Mouse (Mus musculus): ENCODE measurements around the gene Akap10. TPM values are rescaled to one million over a fixed set of nuclear protein-coding genes. Genes with fewer than 3 reads are reported as not detected.
A peak's percentile ranks its signal among the peaks of the same experiment; 100 is the strongest.
"Not testable (repeated sequence)": the region's sequence is repeated elsewhere in the genome, so short reads cannot be mapped to it uniquely, and the experiment has no call there.

The Akap10 gene
- polyA plus RNA-seq, 1 experiment from 2014 or later = 8.1 TPM

DNA sequence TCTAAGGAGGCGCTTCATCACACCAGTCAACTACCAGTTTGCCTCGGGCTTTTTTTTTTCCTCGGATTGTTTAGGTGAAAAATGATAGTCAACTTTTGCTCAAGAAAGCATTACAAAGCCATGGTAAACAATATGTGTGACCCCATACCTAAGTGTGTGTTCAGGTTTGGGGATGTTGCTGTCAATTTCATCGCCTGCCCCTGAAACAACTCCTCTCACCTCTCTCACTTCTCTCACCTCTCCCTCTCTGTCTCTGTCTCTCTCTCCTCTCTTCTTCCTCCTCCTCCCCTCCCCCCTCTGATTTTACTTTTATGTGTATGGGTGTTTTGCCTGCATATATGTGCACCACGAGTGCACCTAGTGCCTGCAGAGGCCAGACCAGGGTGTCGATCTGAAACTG is 74.5 kb downstream of the Akap10 start:
- no peak for DNase-seq
- Histone ChIP-seq H3K27ac (no peak overlapping the region), H3K9me3 (replicated peaks) (no peaks in the 10 kb centered on the region), H3K36me3 (no peaks in the 10 kb centered on the region), H3K9ac (peak overlapping the region; percentile 92), H3K4me3 (replicated peaks) (peak overlapping the region; percentile 89), H3K4me1 (replicated peaks) (peaks cover 17% of the 10 kb centered on the region), H3K27me3 (no peaks in the 10 kb centered on the region), H3K4me2 (peak overlapping the region; percentile 99)
- no peak for ATAC-seq (ENCODE audit: low read depth)
- WGBS (ENCODE audit: insufficient replicate concordance) = 38% methylated on average over 6 of the region's 6 CpGs

DNA sequence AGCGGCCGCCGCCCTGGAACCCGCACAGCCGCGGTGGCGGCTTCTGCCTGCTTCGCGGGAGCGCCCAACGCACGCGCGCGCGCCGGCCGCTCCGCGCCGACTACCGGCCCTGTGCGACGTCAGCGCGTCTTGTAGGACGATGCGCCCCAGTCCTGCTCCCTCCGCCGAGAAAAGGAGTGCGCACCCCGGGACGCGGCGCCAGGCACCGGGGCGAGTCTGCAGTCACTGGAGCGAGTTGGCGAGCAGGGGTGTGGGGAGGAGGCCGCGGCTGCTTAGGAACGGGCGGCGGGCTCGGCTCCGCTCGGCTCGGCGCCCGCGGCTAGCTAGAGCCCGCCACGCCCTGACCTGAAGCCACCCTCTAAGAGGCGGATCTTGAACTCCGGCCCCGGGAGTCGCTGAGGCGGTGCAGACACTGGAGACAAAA is 75.1 kb downstream of the Akap10 start, which contains the start of gene Ulk2:
TSS of gene Ulk2 (minus strand) at position 86 of the 424 bp plus-strand sequence.
- 0% methylated on average over 58 of the region's 58 CpGs for WGBS (ENCODE audit: insufficient replicate concordance)
- peak within 1 kb of the TSS; percentile 87 for H3K27ac ChIP-seq
- peak within 1 kb of the TSS; percentile 89 for H3K4me3 ChIP-seq (replicated peaks)
- peaks cover 17% of the 10 kb centered on the region for H3K4me1 ChIP-seq (replicated peaks)
- peak within 1 kb of the TSS; percentile 99 for H3K4me2 ChIP-seq
- DNase-seq = peak; percentile 67
- H3K9ac ChIP-seq = peak within 1 kb of the TSS; percentile 92
- H3K9me3 ChIP-seq (replicated peaks) = no peaks in the 10 kb centered on the region
- H3K36me3 ChIP-seq = no peaks in the 10 kb centered on the region
- ATAC-seq (ENCODE audit: low read depth) = peak; percentile 77
- H3K27me3 ChIP-seq = no peaks in the 10 kb centered on the region

DNA sequence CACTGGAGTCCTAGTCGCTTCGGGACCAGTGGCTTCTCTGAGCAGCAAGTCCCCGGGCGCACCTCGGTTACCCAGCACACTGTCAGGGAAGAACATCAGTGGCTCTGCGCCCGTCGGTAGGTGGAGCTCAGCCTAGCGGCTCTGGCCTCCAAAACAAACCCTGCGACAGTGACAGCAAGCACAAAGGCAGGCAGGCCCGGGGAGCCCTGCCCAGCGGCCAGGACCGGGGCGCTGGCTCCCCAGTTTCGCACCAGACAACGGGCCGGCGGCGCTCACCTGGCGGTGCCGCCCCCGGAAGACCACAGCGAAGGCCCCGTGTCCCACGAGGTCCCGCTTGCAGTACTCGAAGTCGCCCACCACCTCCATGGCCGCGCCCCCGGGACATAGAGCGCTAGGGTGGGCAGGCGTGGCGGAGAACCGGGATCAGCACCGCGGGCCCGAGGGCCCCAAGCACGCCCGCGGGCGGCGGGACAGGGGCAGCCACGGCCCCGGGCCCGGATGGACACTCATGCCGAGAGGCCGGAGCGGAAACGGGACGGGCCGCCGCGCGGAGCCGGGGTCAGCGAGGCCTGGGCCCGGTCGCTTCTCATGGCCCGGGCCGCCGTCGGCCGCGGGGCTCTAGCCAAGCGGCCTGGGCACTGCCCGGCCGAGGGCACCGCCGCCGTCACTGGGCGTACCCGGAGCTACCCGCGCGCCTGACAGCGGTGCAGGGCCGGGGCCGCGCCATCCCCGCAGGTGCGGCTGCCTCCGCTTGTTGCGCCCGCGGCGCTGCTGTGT is 75.7 kb downstream of the Akap10 start:
- H3K27me3 ChIP-seq = no peaks in the 10 kb centered on the region
- H3K9ac ChIP-seq = peak overlapping the region; percentile 92
- H3K9me3 ChIP-seq (replicated peaks) = no peaks in the 10 kb centered on the region
- ATAC-seq (ENCODE audit: low read depth) (peak; percentile 85), DNase-seq (peak; percentile 75)
- peak overlapping the region; percentile 87 for H3K27ac ChIP-seq
- under 1% methylated on average over 85 of the region's 87 CpGs for whole genome bisulfite sequencing (ENCODE audit: insufficient replicate concordance)
- H3K4me1 ChIP-seq (replicated peaks) = peaks cover 17% of the 10 kb centered on the region
- H3K4me3 ChIP-seq (replicated peaks) = peak overlapping the region; percentile 89
- peak overlapping the region; percentile 99 for H3K4me2 ChIP-seq
- H3K36me3 ChIP-seq = no peaks in the 10 kb centered on the region

DNA sequence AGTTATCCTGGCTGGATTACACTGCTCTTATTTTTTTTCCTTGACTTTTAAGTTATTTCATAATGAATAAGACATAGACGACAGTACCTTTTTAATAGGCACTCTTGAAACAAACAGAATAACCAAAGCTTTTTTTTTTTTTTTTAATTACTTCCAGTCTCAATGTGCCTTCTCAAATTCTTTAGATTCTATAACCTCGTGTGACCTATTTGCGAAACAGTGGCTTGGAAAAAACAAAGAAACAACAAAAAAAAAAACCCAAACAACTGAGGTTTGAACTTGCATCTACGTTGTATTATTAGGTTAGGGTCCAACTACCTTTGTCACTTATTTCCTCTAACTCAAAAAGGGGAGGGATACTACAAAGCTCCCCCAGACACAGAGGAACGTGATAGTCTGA is 76.4 kb downstream of the Akap10 start:
- peak overlapping the region; percentile 92 for H3K9ac ChIP-seq
- WGBS (ENCODE audit: insufficient replicate concordance) = 16% methylated on average over 5 of the region's 5 CpGs
- peak overlapping the region; percentile 89 for H3K4me3 ChIP-seq (replicated peaks)
- no peak for ATAC-seq (ENCODE audit: low read depth)
- no peak for DNase-seq
- peaks cover 17% of the 10 kb centered on the region for H3K4me1 ChIP-seq (replicated peaks)
- no peaks in the 10 kb centered on the region for H3K36me3 ChIP-seq
- no peaks in the 10 kb centered on the region for H3K9me3 ChIP-seq (replicated peaks)
- peak overlapping the region; percentile 87 for H3K27ac ChIP-seq
- H3K27me3 ChIP-seq = no peaks in the 10 kb centered on the region
- H3K4me2 ChIP-seq = peak overlapping the region; percentile 99

DNA sequence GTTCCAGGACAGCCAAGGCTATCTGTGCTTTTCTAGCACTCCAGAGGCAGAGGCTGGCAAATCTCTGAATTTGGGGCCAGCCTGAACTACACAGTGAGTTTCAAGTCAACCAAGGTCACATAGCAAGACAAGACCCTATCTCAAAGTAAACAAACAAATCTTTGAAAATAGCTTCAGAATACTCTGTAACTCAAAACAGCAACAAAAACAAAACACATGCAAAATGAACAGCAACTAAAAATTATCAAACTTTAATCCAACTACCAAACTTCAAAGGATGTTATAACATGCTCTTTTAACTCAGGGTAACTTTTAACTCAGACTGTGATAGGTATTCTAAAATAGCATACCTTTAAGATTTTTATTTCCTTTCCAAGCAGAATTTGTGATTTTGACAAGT is 77.1 kb downstream of the Akap10 start:
- Histone ChIP-seq H3K36me3 (no peaks in the 10 kb centered on the region), H3K27me3 (no peaks in the 10 kb centered on the region)

DNA sequence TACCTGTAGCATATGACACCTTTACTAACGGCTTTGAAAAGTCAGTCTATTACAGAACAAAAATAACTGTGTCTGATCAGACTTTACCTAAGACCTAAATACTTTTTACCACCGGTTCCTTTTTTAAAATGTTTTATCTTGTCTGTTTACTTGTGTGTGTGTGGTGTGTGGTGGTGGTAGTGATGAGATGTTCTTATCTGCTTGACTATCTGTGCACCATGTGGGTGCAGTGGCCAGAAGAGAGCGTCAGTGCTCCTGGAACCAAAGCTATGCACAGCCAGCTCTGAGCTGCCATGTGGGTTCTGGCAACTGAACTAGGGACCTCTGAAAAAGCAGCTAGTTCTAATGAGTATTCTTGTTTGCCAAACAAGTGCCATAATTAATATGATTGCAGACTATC is 78.9 kb downstream of the Akap10 start:
- ATAC-seq (ENCODE audit: low read depth) (no peak), DNase-seq (no peak)
- Histone ChIP-seq H3K4me2 (no peak overlapping the region), H3K4me3 (replicated peaks) (no peak overlapping the region), H3K9me3 (replicated peaks) (no peaks in the 10 kb centered on the region), H3K4me1 (replicated peaks) (peaks cover 17% of the 10 kb centered on the region), H3K27me3 (no peaks in the 10 kb centered on the region), H3K27ac (no peak overlapping the region), H3K36me3 (no peaks in the 10 kb centered on the region), H3K9ac (no peak overlapping the region)
- WGBS (ENCODE audit: insufficient replicate concordance) = 40% methylated on average over 3 of the region's 3 CpGs

More for the DNA sequence above, 77.1 kb downstream of the Akap10 start:
- H3K9ac ChIP-seq = no peak overlapping the region
- H3K4me3 ChIP-seq (replicated peaks) = no peak overlapping the region
- DNase-seq = no peak
- H3K4me1 ChIP-seq (replicated peaks) = peaks cover 17% of the 10 kb centered on the region
- H3K9me3 ChIP-seq (replicated peaks) = no peaks in the 10 kb centered on the region
- H3K4me2 ChIP-seq = no peak overlapping the region
- ATAC-seq (ENCODE audit: low read depth) = no peak
- H3K27ac ChIP-seq = no peak overlapping the region

DNA sequence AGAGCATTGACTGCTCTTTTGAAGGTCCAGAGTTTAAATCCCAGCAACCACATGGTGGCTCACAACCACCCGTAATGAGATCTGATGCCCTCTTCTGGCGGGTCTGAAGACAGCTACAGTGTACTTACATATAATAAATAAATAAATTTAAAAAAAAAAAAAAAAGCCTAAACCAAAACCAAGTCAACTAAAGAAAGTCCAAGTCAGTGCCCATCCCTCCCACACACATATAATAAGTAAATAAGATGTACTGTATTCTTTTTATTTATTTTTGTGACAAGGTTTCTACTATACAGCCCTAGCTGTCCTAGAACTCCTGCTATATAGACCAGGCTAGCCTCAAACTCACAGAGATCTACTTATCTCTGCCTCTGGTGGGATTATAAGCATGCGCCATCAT is 89.4 kb downstream of the Akap10 start:
- not testable (repeated sequence) for H3K4me3 ChIP-seq (replicated peaks); H3K27me3 ChIP-seq; H3K27ac ChIP-seq; H3K9ac ChIP-seq; H3K4me2 ChIP-seq; ATAC-seq (ENCODE audit: low read depth); H3K9me3 ChIP-seq (replicated peaks); DNase-seq; H3K4me1 ChIP-seq (replicated peaks); H3K36me3 ChIP-seq
- 63% methylated on average over 3 of the region's 3 CpGs for WGBS (ENCODE audit: insufficient replicate concordance)

DNA sequence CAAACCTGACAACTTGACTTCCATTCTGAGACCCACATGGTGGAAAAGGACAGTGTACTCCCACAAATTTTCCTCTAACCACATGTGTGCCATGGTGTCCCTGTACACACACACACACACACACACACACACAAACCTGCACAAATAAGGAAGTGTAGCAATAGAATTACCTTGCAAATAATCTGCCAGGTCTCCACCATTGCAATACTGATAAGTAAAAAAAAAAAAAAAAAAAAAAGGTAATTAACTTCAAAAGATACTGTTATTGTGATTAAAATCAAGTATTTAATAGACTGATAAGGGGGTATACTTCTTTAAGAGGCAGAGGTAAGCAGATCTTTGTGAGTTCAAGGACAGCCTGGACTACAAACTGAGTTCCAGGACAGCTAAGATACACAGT is 90.1 kb downstream of the Akap10 start:
- Histone ChIP-seq H3K27ac (no peak overlapping the region), H3K27me3 (no peaks in the 10 kb centered on the region), H3K9me3 (replicated peaks) (no peaks in the 10 kb centered on the region), H3K4me3 (replicated peaks) (no peak overlapping the region), H3K9ac (no peak overlapping the region), H3K4me1 (replicated peaks) (peaks cover 4% of the 10 kb centered on the region; the same call in 1 of the 2 replicates), H3K36me3 (0 out of 2 replicates have a peak, but pooled peaks cover 3% of the 10 kb centered on the region), H3K4me2 (no peak overlapping the region)
- ATAC-seq (ENCODE audit: low read depth) = no peak
- no peak for DNase-seq

DNA sequence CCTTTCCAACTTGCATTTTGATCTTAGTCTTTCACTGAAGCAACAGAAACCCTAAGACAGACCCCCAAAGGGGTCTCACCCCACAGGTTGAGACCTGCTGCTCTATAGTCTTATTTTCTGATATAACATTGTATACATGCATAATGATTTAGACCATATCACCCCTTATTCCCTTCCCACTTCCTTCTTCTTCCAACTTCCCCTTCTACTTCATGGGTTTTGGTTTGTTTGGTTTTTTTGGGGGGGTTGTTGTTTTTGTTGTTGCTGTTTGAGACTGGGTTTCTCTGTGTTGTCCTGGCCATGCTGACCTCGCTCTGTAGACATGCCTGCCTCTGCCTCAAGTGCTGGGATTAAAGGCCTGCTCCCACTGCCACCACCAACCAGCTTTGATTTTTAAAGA is 90.9 kb downstream of the Akap10 start:
- no peak for DNase-seq
- no peak overlapping the region for H3K27ac ChIP-seq
- no peaks in the 10 kb centered on the region for H3K27me3 ChIP-seq
- 0 out of 2 replicates have a peak, but pooled peaks cover 6% of the 10 kb centered on the region for H3K36me3 ChIP-seq
- H3K4me1 ChIP-seq (replicated peaks) = peaks cover 4% of the 10 kb centered on the region; the same call in 1 of the 2 replicates
- no peak overlapping the region for H3K4me3 ChIP-seq (replicated peaks)
- no peak overlapping the region for H3K4me2 ChIP-seq
- 54% methylated on average over 1 of the region's 1 CpGs for WGBS (ENCODE audit: insufficient replicate concordance)
- H3K9me3 ChIP-seq (replicated peaks) = no peaks in the 10 kb centered on the region
- H3K9ac ChIP-seq = no peak overlapping the region
- ATAC-seq (ENCODE audit: low read depth) = no peak

Other genes starting within 250 kb of the Akap10 start
- 5.4 and 5.5 TPM in 2 replicates for gene Fam83g, start 246.2 kb downstream of the Akap10 start, polyA plus RNA-seq (2015; fragmentation: Nextera tagmentation; extraction: Ambion mirVana)
- not detected in 2 replicates for gene Slc5a10, start 209.4 kb downstream of the Akap10 start, polyA plus RNA-seq (2015; fragmentation: Nextera tagmentation; extraction: Ambion mirVana)
- 8.6 and 10.3 TPM in 2 replicates for gene Prpsap2, start 168.2 kb downstream of the Akap10 start, polyA plus RNA-seq (2015; fragmentation: Nextera tagmentation; extraction: Ambion mirVana)
- gene Ulk2, start 75.2 kb downstream of the Akap10 start, polyA plus RNA-seq (2015; fragmentation: Nextera tagmentation; extraction: Ambion mirVana) = 2.3 and 2.5 TPM in 2 replicates
- gene Specc1, start 26.5 kb upstream of the Akap10 start, polyA plus RNA-seq (2015; fragmentation: Nextera tagmentation; extraction: Ambion mirVana) = 41.3 and 45.5 TPM in 2 replicates

Data from liver, embryonic 13.5 days (tissue).